In the genomic region with DNA sequence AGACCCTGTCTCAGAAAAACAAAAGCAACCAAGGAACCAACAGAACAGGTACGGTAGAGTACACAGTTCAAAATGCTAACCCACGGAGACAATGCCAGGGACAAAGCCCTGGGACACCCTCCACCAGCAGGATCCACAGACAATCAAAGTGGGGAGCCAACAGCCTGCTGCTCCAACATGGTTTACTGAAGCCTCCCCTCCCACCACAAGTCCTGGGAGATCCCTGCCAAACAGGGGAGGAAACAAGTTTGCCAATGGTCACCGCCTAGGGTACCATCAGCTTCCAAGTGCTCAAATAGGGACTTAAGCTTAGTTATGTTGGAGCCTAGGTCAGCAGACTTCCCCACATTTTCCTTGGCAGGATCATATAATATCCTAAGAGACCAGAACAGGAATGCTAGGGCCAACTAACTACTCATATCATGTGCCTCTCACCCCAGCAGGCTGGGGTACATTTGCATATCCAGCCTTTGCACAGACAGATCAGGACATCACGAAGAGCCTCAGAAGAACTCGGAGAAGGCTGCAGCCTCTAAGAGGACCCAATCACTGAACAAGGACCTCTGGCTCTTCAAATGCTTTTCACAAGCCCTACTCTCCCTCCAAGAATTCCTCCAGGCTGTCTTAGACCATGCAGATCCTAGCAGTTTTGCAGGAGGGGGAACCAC, we compare ENCODE assay signal across 9 mouse cellular contexts. TPM values are rescaled to one million over a fixed set of nuclear protein-coding genes. Genes with fewer than 3 reads are reported as not detected.
DNase-seq lines count a peak whose midpoint lies in the region; ATAC-seq and TF ChIP-seq lines count a peak whose summit lies in the region.
"Had no signal": no experiment of that assay in that cellular context is flagged by ENCODE, and none has a peak within 500 bp of the region (broad histone marks: within the 10 kb centered on the region; RNA-seq: fewer than 3 reads in every experiment).

No protein-coding gene starts in this region.

- DNase-seq in spleen, adult 2 months (ENCODE audit: low read depth in 1 of 2, low spot score in 2 of 2), result no peak
- DNase-seq in spleen, adult 12 weeks (ENCODE audit: low spot score), result no peak
- no peak for DNase-seq in liver, embryonic 11.5 days (ENCODE audit: low spot score)
- no peak for DNase-seq in frontal cortex, adult 2 months (ENCODE audit: extremely low spot score in 1 of 2, low spot score in 1 of 2)
- no peak for DNase-seq in cerebellum, postnatal 36 days

- peaks cover 39% of the 10 kb centered on the region for H3K36me3 ChIP-seq in erythroblast, embryonic 14.5 days (ENCODE audit: control insufficient read depth)
- peaks cover 5% of the 10 kb centered on the region; the same call in 1 of the 2 replicates for H3K36me3 ChIP-seq in spleen, adult 2 months (ENCODE audit: control insufficient read depth, insufficient read depth, low read length)
- peaks cover 4% of the 10 kb centered on the region; the same call in 1 of the 2 replicates for H3K36me3 ChIP-seq in liver, embryonic 11.5 days (ENCODE audit: control insufficient read depth, insufficient read depth, low read length)
- 0 out of 2 replicates have a peak, but pooled peaks cover 7% of the 10 kb centered on the region for H3K36me3 ChIP-seq in stomach, embryonic 15.5 days

- no peak for TF ChIP-seq POLR2A in spleen, adult 2 months (IDR thresholded peaks at IDR 0.05; ENCODE audit: low read depth, low read length)

- H3K4me1 ChIP-seq in erythroblast, embryonic 14.5 days (ENCODE audit: control insufficient read depth), result peaks cover 86% of the 10 kb centered on the region
- peaks cover 53% of the 10 kb centered on the region for H3K4me1 ChIP-seq in spleen, adult 2 months (ENCODE audit: control insufficient read depth, insufficient read depth, insufficient read length)
- H3K4me1 ChIP-seq in liver, embryonic 11.5 days (replicated peaks; ENCODE audit: control insufficient read depth, insufficient read depth, low read length), result peaks cover 76% of the 10 kb centered on the region
- peaks cover 77% of the 10 kb centered on the region for H3K4me1 ChIP-seq in stomach, embryonic 15.5 days

- peak overlapping the region; percentile 95 for H3K27ac ChIP-seq in spleen, adult 2 months (ENCODE audit: insufficient read depth, low read length)
- peak overlapping the region; percentile 87 for H3K27ac ChIP-seq in liver, embryonic 11.5 days (ENCODE audit: low read depth, low read length)
- peak overlapping the region; percentile 92 for H3K27ac ChIP-seq in stomach, embryonic 15.5 days

- ATAC-seq in erythroblast, adult 5-6 weeks (replicated peaks; ENCODE audit: low FRiP score, poor library complexity, severe bottlenecking), result no peak
- ATAC-seq in liver, embryonic 11.5 days (replicated peaks; ENCODE audit: low FRiP score), result no peak
- ATAC-seq in stomach, embryonic 15.5 days (ENCODE audit: insufficient read depth, low FRiP score, low read depth), result no peak

- 7% methylated on average over 5 of the region's 5 CpGs for WGBS in spleen, adult 2 months
- 62% methylated on average over 5 of the region's 5 CpGs for WGBS in liver, embryonic 11.5 days
- 62% methylated on average over 5 of the region's 5 CpGs for WGBS in stomach, embryonic 15.5 days

- no peak for TF ChIP-seq CTCF in spleen, adult 2 months (IDR thresholded peaks at IDR 0.05; ENCODE audit: extremely low read depth, insufficient read depth, insufficient read length, insufficient replicate concordance)

- H3K4me2 ChIP-seq in liver, embryonic 11.5 days, result peak overlapping the region; percentile 73
- peak overlapping the region; percentile 63 for H3K4me2 ChIP-seq in stomach, embryonic 15.5 days

- no peaks in the 10 kb centered on the region for H3K27me3 ChIP-seq in erythroblast, embryonic 14.5 days (ENCODE audit: control insufficient read depth)
- no peaks in the 10 kb centered on the region for H3K27me3 ChIP-seq in spleen, adult 2 months (ENCODE audit: control insufficient read depth, insufficient read depth, low read length)
- H3K27me3 ChIP-seq in liver, embryonic 11.5 days (replicated peaks; ENCODE audit: control insufficient read depth, insufficient read depth, low read length), result no peaks in the 10 kb centered on the region
- H3K27me3 ChIP-seq in stomach, embryonic 15.5 days (replicated peaks), result no peaks in the 10 kb centered on the region

- peak overlapping the region; percentile 57 for H3K9ac ChIP-seq in liver, embryonic 11.5 days (ENCODE audit: low read depth, low read length)
- H3K9ac ChIP-seq in stomach, embryonic 15.5 days, result no peak overlapping the region

- no peaks in the 10 kb centered on the region for H3K9me3 ChIP-seq in erythroblast, embryonic 14.5 days (ENCODE audit: control insufficient read depth, low read length)
- no peaks in the 10 kb centered on the region for H3K9me3 ChIP-seq in liver, embryonic 11.5 days (ENCODE audit: control insufficient read depth, low read length)
- H3K9me3 ChIP-seq in stomach, embryonic 15.5 days, result no peaks in the 10 kb centered on the region

- peak overlapping the region; percentile 59 for H3K4me3 ChIP-seq in erythroblast, embryonic 14.5 days (replicated peaks)
- peak overlapping the region; percentile 46 for H3K4me3 ChIP-seq in spleen, adult 2 months (ENCODE audit: extremely low read depth, insufficient read depth, insufficient read length)
- H3K4me3 ChIP-seq in liver, embryonic 11.5 days (ENCODE audit: low read depth, low read length), result peak overlapping the region; percentile 38
- peak overlapping the region; percentile 14 for H3K4me3 ChIP-seq in stomach, embryonic 15.5 days (replicated peaks)

RNA-seq across cellular contexts. Expression of a gene that starts 13.6 kb away (rescaled TPM):
- 6.1 TPM in 2 replicates for polyA plus RNA-seq in erythroblast, embryonic 14.5 days (2012)
- 31.6 and 44.6 TPM in 2 replicates for total RNA-seq in erythroblast, adult 5-6 weeks (2015; ENCODE audit: low replicate concordance)
- 12.1 and 40.8 TPM in 2 replicates for total RNA-seq in erythroblast, adult 5-6 weeks (2017; ENCODE audit: low replicate concordance)
- 233 and 265 TPM in 2 replicates for polyA plus RNA-seq in spleen, adult 2 months (2012; rRNA removed)
- 45.2 and 47.7 TPM in 2 replicates for polyA plus RNA-seq in liver, embryonic 11.5 days (2014; fragmentation: Nextera tagmentation; extraction: Ambion mirVana)
- 29.6 and 29.8 TPM in 2 replicates for polyA plus RNA-seq in stomach, embryonic 15.5 days (2015; fragmentation: Nextera tagmentation; extraction: Ambion mirVana)
- polyA plus RNA-seq in frontal cortex, adult 2 months (2012; rRNA removed), result 66.1 and 86.0 TPM in 2 replicates

RNA-seq across cellular contexts. Expression of a gene that starts 19.2 kb away (rescaled TPM):
- not detected in 2 replicates for polyA plus RNA-seq in erythroblast, embryonic 14.5 days (2012)
- total RNA-seq in erythroblast, adult 5-6 weeks (2015; ENCODE audit: low replicate concordance), result not detected in 2 replicates
- total RNA-seq in erythroblast, adult 5-6 weeks (2017; ENCODE audit: low replicate concordance), result not detected in 2 replicates
- polyA plus RNA-seq in spleen, adult 2 months (2012; rRNA removed), result 0.09 and 0.16 TPM in 2 replicates
- polyA plus RNA-seq in liver, embryonic 11.5 days (2014; fragmentation: Nextera tagmentation; extraction: Ambion mirVana), result not detected in 2 replicates
- polyA plus RNA-seq in stomach, embryonic 15.5 days (2015; fragmentation: Nextera tagmentation; extraction: Ambion mirVana), result not detected in 2 replicates
- polyA plus RNA-seq in frontal cortex, adult 2 months (2012; rRNA removed), result 0.08 and 0.12 TPM in 2 replicates
- total RNA-seq: left cerebral cortex, adult 18-20 months had no signal

RNA-seq across cellular contexts. Expression of a gene that starts 33.7 kb away (rescaled TPM):
- not detected in 2 replicates for polyA plus RNA-seq in erythroblast, embryonic 14.5 days (2012)
- total RNA-seq in erythroblast, adult 5-6 weeks (2015; ENCODE audit: low replicate concordance), result not detected in 2 replicates
- total RNA-seq in erythroblast, adult 5-6 weeks (2017; ENCODE audit: low replicate concordance), result 0.34 TPM in 1 of 2 replicates, not detected in the other
- not detected in 2 replicates for polyA plus RNA-seq in spleen, adult 2 months (2012; rRNA removed)
- polyA plus RNA-seq in liver, embryonic 11.5 days (2014; fragmentation: Nextera tagmentation; extraction: Ambion mirVana), result not detected in 2 replicates
- polyA plus RNA-seq in stomach, embryonic 15.5 days (2015; fragmentation: Nextera tagmentation; extraction: Ambion mirVana), result not detected in 2 replicates
- 17.6 and 18.4 TPM in 2 replicates for polyA plus RNA-seq in frontal cortex, adult 2 months (2012; rRNA removed)

RNA-seq across cellular contexts. Expression of a gene that starts 43.7 kb away (rescaled TPM):
- polyA plus RNA-seq in erythroblast, embryonic 14.5 days (2012), result not detected in 2 replicates
- not detected in 2 replicates for total RNA-seq in erythroblast, adult 5-6 weeks (2015; ENCODE audit: low replicate concordance)
- total RNA-seq in erythroblast, adult 5-6 weeks (2017; ENCODE audit: low replicate concordance), result not detected in 2 replicates
- not detected in 2 replicates for polyA plus RNA-seq in spleen, adult 2 months (2012; rRNA removed)
- not detected in 2 replicates for polyA plus RNA-seq in liver, embryonic 11.5 days (2014; fragmentation: Nextera tagmentation; extraction: Ambion mirVana)
- not detected in 2 replicates for polyA plus RNA-seq in stomach, embryonic 15.5 days (2015; fragmentation: Nextera tagmentation; extraction: Ambion mirVana)
- polyA plus RNA-seq in frontal cortex, adult 2 months (2012; rRNA removed), result 1.1 TPM in 1 of 2 replicates, not detected in the other
- total RNA-seq: left cerebral cortex, adult 18-20 months had no signal

RNA-seq across cellular contexts. Expression of a gene that starts 47.9 kb away (rescaled TPM):
- polyA plus RNA-seq in erythroblast, embryonic 14.5 days (2012), result not detected in 2 replicates
- not detected in 2 replicates for total RNA-seq in erythroblast, adult 5-6 weeks (2015; ENCODE audit: low replicate concordance)
- total RNA-seq in erythroblast, adult 5-6 weeks (2017; ENCODE audit: low replicate concordance), result not detected in 2 replicates
- 0.13 and 0.15 TPM in 2 replicates for polyA plus RNA-seq in spleen, adult 2 months (2012; rRNA removed)
- polyA plus RNA-seq in liver, embryonic 11.5 days (2014; fragmentation: Nextera tagmentation; extraction: Ambion mirVana), result 0.66 and 0.92 TPM in 2 replicates
- 0.05 TPM in 1 of 2 replicates, not detected in the other for polyA plus RNA-seq in stomach, embryonic 15.5 days (2015; fragmentation: Nextera tagmentation; extraction: Ambion mirVana)
- polyA plus RNA-seq in frontal cortex, adult 2 months (2012; rRNA removed), result 0.08 TPM in 2 replicates

Comparison
In these comparisons a context has a peak if more than half of its experiments do, and no peak if none do; other contexts are left out.
1. RNA of a gene that starts 33.7 kb away (polyA plus RNA-seq): 17.6 to 18.4 TPM in frontal cortex, adult 2 months; not detected in stomach, embryonic 15.5 days, not detected in erythroblast, embryonic 14.5 days, not detected in spleen, adult 2 months and not detected in liver, embryonic 11.5 days; every median in the first group is over 10 times any median in the second.
2. Peak in every context shown above with its lines, with median percentiles within 50 percentile points of each other: H3K4me3 ChIP-seq and H3K27ac ChIP-seq.